Mouse (Mus musculus) liver, postnatal 0 days (tissue): Measurements from ENCODE around the gene Lep. TPM values are rescaled to one million over a fixed set of nuclear protein-coding genes. Genes with fewer than 3 reads are reported as not detected.

Experiments used
- ATAC-seq: fragments of 200-750 bp; cut with Nextera tagmentation; 2 replicates; pipeline ENCODE4 v1.8.0; 2017; ENCODE audit warnings: mild to moderate bottlenecking, moderate library complexity
- DNase-seq: peaks from one replicate; pipeline ENCODE4 v3.0.0-alpha.2; 2016
- H3K27ac ChIP-seq: fragments of 300-500 bp; sonication (generic); 2 replicates; pipeline ENCODE4 v1.5.1; 2014; ENCODE audit warnings: antibody characterized with exemption, moderate library complexity, mild to moderate bottlenecking, low read depth
- H3K27me3 ChIP-seq: fragments of 300-500 bp; sonication (generic); 2 replicates; pipeline ENCODE4 v1.6.1; 2014; ENCODE audit warnings: low read length, control low read depth, mixed read lengths; ENCODE audit not compliant: insufficient read depth
- H3K36me3 ChIP-seq: fragments of 300-500 bp; sonication (generic); replicated peaks from 2 replicates; pipeline ENCODE4 v1.6.1; 2014; ENCODE audit warnings: mild to moderate bottlenecking, control low read depth, low read length, moderate library complexity, mixed read lengths; ENCODE audit not compliant: insufficient read depth
- H3K4me1 ChIP-seq: fragments of 300-500 bp; sonication (generic); 2 replicates; pipeline ENCODE4 v1.6.1; 2014; ENCODE audit warnings: antibody characterized with exemption, mild to moderate bottlenecking, control low read depth; ENCODE audit not compliant: insufficient read depth
- H3K4me2 ChIP-seq: fragments of 300-500 bp; sonication (generic); 2 replicates; pipeline ENCODE4 v1.6.1; 2014; ENCODE audit warnings: low read depth, mild to moderate bottlenecking, low read length, moderate library complexity, mixed read lengths
- H3K4me3 ChIP-seq: fragments of 300-500 bp; sonication (generic); 2 replicates; pipeline ENCODE4 v1.5.1; 2014; ENCODE audit warnings: low read depth, low read length
- H3K9ac ChIP-seq: fragments of 300-500 bp; sonication (generic); replicated peaks from 2 replicates; pipeline ENCODE4 v1.6.1; 2014; ENCODE audit warnings: mild to moderate bottlenecking, moderate library complexity
- H3K9me3 ChIP-seq: fragments of 300-500 bp; sonication (generic); 2 replicates; pipeline ENCODE4 v1.6.1; 2016; ENCODE audit warnings: mild to moderate bottlenecking, control low read depth, low read length, mixed read lengths
- CTCF ChIP-seq: sonication (generic); IDR thresholded peaks from 2 replicates; pipeline ENCODE4 v1.5.1; 2016; ENCODE audit warnings: antibody characterized with exemption, low read depth
- EP300 ChIP-seq: IDR thresholded peaks from 2 replicates; pipeline ENCODE4 v1.6.1; 2016; ENCODE audit warnings: antibody characterized with exemption, low read depth, mild to moderate bottlenecking
- WGBS: fragments of 180-500 bp; shearing (Covaris S2); extraction: QIAGEN DNeasy Blood & Tissue Kit; methylation state at CpG from one replicate; pipeline ENCODE4 v1.1.7; 2014; ENCODE audit not compliant: insufficient replicate concordance; 5-methylcytosine and 5-hydroxymethylcytosine counted together
- polyA plus RNA-seq: library from polyadenylated mRNA; unstranded; fragments of >200 nt; fragmentation: Nextera tagmentation; extraction: Ambion mirVana; gene quantifications from 2 replicates; pipeline ENCODE4 v1.2.1, GENCODE M21; 2015

Lep gene
- polyA plus RNA-seq, 1 experiment from 2014 or later = not detected

DNA sequence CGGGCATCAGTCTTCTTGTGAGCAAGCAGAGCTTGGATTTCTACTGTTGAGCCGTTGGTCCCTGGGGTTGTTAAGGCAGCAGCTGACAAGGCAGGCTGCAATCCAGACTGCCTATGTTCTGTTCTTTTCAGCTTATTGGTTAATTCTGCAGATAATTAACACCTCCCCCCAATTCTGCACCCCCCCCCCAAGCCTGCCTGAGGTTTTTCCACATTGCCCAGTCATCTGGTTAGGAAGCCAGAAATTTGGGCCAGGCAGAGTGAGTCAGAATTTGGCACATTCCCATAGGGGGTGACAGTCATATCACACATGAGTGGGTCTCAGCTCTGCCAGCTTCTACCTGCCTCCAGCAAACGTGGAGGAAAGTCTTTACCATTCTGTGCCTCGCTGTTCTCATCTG is 23.3 kb upstream of the Lep start:
- no peaks in the 10 kb centered on the region for H3K4me1 ChIP-seq
- no peak overlapping the region for H3K9ac ChIP-seq
- H3K36me3 ChIP-seq = no peaks in the 10 kb centered on the region
- H3K27me3 ChIP-seq = no peaks in the 10 kb centered on the region
- no peaks in the 10 kb centered on the region for H3K9me3 ChIP-seq
- TF ChIP-seq CTCF (no peak), EP300 (no peak)
- DNase-seq = no peak
- H3K4me2 ChIP-seq = no peak overlapping the region
- no peak for ATAC-seq
- H3K27ac ChIP-seq = no peak overlapping the region
- 60% methylated on average over 4 of the region's 4 CpGs for WGBS
- no peak overlapping the region for H3K4me3 ChIP-seq

DNA sequence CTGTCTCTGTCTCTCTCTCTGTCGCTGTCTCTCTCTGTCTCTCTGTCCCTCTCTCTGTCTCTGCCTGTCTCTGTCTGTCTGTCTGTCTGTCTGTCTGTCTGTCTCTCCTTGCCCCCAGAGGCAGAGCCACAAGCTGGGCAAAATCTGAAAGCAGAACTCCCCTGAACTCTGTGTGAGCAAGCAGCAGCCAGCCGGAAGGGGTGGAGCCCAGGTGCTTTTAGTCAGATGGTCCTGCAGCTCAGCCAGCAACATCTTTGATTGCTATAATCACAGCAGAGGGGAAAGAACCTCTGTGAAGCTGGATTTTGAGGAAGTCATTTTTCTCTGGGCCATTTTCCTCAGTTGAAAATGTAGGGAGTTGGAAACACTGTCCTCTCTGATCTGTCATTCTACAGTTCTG is 19.8 kb upstream of the Lep start:
- Histone ChIP-seq H3K9ac (no peak overlapping the region), H3K9me3 (no peaks in the 10 kb centered on the region), H3K27me3 (no peaks in the 10 kb centered on the region), H3K36me3 (no peaks in the 10 kb centered on the region), H3K27ac (no peak overlapping the region), H3K4me2 (no peak overlapping the region), H3K4me1 (no peaks in the 10 kb centered on the region), H3K4me3 (no peak overlapping the region)
- 67% methylated on average over 2 of the region's 2 CpGs for WGBS
- TF ChIP-seq CTCF (no peak), EP300 (no peak)
- ATAC-seq (no peak), DNase-seq (no peak)

GRCm38 (mm10) chr6:29044029-29044428 is 16.0 kb upstream of the Lep start:
- Histone ChIP-seq H3K27ac (no peak overlapping the region), H3K27me3 (no peaks in the 10 kb centered on the region), H3K4me2 (no peak overlapping the region), H3K4me1 (no peaks in the 10 kb centered on the region), H3K9me3 (no peaks in the 10 kb centered on the region), H3K9ac (no peak overlapping the region), H3K4me3 (no peak overlapping the region), H3K36me3 (no peaks in the 10 kb centered on the region)
- DNase-seq (no peak), ATAC-seq (no peak)
- TF ChIP-seq EP300 = no peak
- TF ChIP-seq CTCF = no peak

DNA sequence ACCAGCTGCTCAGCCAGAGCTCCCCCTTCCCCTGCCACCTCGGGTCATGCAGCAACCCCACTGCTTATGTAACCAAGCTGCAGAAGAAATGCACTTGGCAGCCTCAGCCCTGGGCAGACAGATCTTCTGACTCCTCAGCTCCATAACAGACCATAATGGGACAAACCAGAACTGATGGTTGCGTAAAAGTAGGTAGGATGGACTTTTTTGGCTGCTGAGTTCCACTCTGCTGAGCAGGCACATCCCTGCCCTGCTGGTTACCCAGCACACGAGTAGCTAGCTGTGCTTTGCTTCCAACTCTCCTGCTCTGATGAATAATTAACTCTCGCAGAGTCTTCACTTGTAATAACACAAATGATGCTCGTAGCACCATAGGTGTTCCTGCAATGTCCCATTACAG is 10.1 kb upstream of the Lep start:
- Histone ChIP-seq H3K4me3 (no peak overlapping the region), H3K4me2 (no peak overlapping the region), H3K27me3 (no peaks in the 10 kb centered on the region), H3K9ac (no peak overlapping the region), H3K4me1 (no peaks in the 10 kb centered on the region), H3K36me3 (no peaks in the 10 kb centered on the region), H3K27ac (no peak overlapping the region), H3K9me3 (no peaks in the 10 kb centered on the region)
- no peak for DNase-seq
- TF ChIP-seq EP300 = no peak
- TF ChIP-seq CTCF = no peak
- no peak for ATAC-seq
- WGBS = 53% methylated on average over 5 of the region's 5 CpGs

GRCm38 (mm10) chr6:29052188-29052587 is 7.8 kb upstream of the Lep start:
- no peak overlapping the region for H3K9ac ChIP-seq
- H3K4me1 ChIP-seq = no peaks in the 10 kb centered on the region
- no peak overlapping the region for H3K27ac ChIP-seq
- no peaks in the 10 kb centered on the region for H3K9me3 ChIP-seq
- H3K36me3 ChIP-seq = no peaks in the 10 kb centered on the region
- H3K4me3 ChIP-seq = no peak overlapping the region
- H3K4me2 ChIP-seq = no peak overlapping the region
- no peak for TF ChIP-seq EP300
- no peak for ATAC-seq
- no peak for DNase-seq
- no peaks in the 10 kb centered on the region for H3K27me3 ChIP-seq
- 68% methylated on average over 9 of the region's 9 CpGs for WGBS

GRCm38 (mm10) chr6:29053181-29053580 is 6.8 kb upstream of the Lep start:
- WGBS = 80% methylated on average over 7 of the region's 7 CpGs
- H3K27ac ChIP-seq = no peak overlapping the region
- H3K4me1 ChIP-seq = no peaks in the 10 kb centered on the region
- DNase-seq (no peak), ATAC-seq (no peak)
- no peaks in the 10 kb centered on the region for H3K27me3 ChIP-seq
- H3K9me3 ChIP-seq = no peaks in the 10 kb centered on the region
- H3K4me2 ChIP-seq = no peak overlapping the region
- H3K9ac ChIP-seq = no peak overlapping the region
- H3K4me3 ChIP-seq = no peak overlapping the region
- no peaks in the 10 kb centered on the region for H3K36me3 ChIP-seq
- TF ChIP-seq CTCF (no peak), EP300 (no peak)

DNA sequence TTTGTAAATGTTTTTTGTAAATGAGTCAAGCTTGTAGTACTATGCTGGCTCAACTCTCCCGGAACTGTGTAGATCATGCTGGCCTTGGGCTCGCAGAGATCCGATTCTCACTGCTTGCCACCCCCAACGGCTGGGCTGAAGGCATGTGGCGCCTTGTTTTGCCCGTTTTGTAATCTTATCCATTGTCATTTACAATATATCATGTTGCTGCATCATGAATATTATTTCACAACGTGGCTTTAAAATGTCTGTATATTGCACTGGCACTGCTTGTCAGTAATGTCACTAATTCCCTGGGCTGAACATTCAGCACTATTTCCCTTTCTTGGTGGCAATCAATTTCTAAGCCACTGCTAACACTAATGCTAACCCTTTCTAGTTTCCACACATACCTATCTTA is 3.6 kb upstream of the Lep start:
- WGBS = 73% methylated on average over 7 of the region's 7 CpGs
- no peaks in the 10 kb centered on the region for H3K9me3 ChIP-seq

More for the DNA sequence above, 3.6 kb upstream of the Lep start:
- Histone ChIP-seq H3K27ac (no peak overlapping the region), H3K9ac (no peak overlapping the region), H3K27me3 (no peaks in the 10 kb centered on the region), H3K4me3 (no peak overlapping the region), H3K4me1 (no peaks in the 10 kb centered on the region), H3K4me2 (no peak overlapping the region), H3K36me3 (no peaks in the 10 kb centered on the region)
- DNase-seq (no peak), ATAC-seq (no peak)
- TF ChIP-seq EP300 (no peak), CTCF (no peak)
